Comparison of ENCODE assay signal across 11 mouse cellular contexts in the genomic region with DNA sequence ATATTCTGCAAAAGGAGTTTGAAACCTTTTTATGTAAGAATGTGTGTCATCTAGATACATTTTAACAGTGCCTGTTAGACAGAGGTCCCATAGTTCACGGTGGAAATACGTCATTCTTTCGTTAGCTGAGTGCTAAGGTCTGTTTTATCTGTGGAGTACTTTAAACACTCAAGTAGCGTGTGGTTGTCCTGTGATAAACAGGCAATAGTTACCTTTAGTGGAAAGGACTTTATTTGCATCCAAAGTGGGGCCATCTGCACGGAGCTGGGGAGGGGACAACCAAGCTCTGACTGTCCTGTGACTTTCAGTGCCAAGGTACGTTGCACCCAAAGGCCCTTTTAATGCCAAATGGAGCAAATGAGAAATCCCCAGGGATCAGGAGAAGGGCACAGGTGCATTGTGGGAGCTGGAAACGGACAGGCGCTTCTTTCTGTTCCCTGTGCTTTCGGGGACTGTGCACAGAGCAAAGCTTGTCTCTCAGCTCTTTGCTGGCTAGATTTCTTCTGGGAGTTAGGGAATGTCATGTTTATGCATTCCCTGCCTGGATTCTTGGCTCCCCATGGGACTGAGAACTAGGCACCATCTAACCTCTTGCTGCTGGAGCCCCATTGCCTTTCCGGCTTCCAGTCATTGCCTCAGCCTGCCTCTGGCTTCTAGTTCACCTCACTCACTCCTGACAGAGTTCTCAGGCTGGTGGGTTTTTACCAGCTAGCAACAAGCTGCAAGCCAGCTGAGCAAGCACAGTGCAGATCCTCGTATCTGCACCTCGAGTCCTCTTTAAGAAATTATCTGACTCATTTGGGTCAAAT. TPM values are rescaled to one million over a fixed set of nuclear protein-coding genes. Genes with fewer than 3 reads are reported as not detected.
DNase-seq lines count a peak whose midpoint lies in the region; ATAC-seq and TF ChIP-seq lines count a peak whose summit lies in the region.
"Had no signal": no experiment of that assay in that cellular context is flagged by ENCODE, and none has a peak within 500 bp of the region (broad histone marks: within the 10 kb centered on the region; RNA-seq: fewer than 3 reads in every experiment).

No protein-coding gene starts in this region.

- no peak for TF ChIP-seq CTCF in MEL (IDR thresholded peaks at IDR 0.05 in 2 of 3, conservative IDR thresholded peaks at IDR 0.05 in 1 of 3; ENCODE audit: control insufficient read depth in 1 of 3, insufficient read depth in 1 of 3, low read depth in 2 of 3, low read length in 3 of 3, poor library complexity in 1 of 3, severe bottlenecking in 1 of 3)

- ATAC-seq in kidney, embryonic 14.5 days (ENCODE audit: low FRiP score, low TSS enrichment) = no peak
- ATAC-seq in embryonic facial prominence, embryonic 14.5 days (ENCODE audit: low read depth) = no peak
- peak; percentile 21; the same call in 1 of the 2 replicates for ATAC-seq in lung, embryonic 16.5 days (ENCODE audit: low read depth)

- H3K36me3 ChIP-seq in kidney, embryonic 14.5 days (ENCODE audit: control insufficient read depth, insufficient read depth, low read length) = peaks cover 33% of the 10 kb centered on the region
- H3K36me3 ChIP-seq in MEL (ENCODE audit: control insufficient read depth in 1 of 2, insufficient read depth in 2 of 2, low read length in 2 of 2) = peaks cover 9% of the 10 kb centered on the region in 2 experiments
- H3K36me3 ChIP-seq in embryonic facial prominence, embryonic 14.5 days (ENCODE audit: control insufficient read depth, insufficient read depth, low read length) = peaks cover 26% of the 10 kb centered on the region
- H3K36me3 ChIP-seq in lung, embryonic 16.5 days (ENCODE audit: control insufficient read depth, insufficient read depth, low read length) = no peaks in the 10 kb centered on the region; the same call in 1 of the 2 replicates

- no peak overlapping the region for H3K9ac ChIP-seq in kidney, embryonic 14.5 days (ENCODE audit: low read depth, low read length)
- no peak overlapping the region for H3K9ac ChIP-seq in MEL (ENCODE audit: control insufficient read depth, low read depth, low read length, poor library complexity, severe bottlenecking)
- no peak overlapping the region for H3K9ac ChIP-seq in embryonic facial prominence, embryonic 14.5 days (ENCODE audit: low read depth, low read length)
- H3K9ac ChIP-seq in lung, embryonic 16.5 days (ENCODE audit: low read length) = no peak overlapping the region

- H3K4me3 ChIP-seq in kidney, embryonic 14.5 days (ENCODE audit: low read length) = no peak overlapping the region
- H3K4me3 ChIP-seq in MEL (ENCODE audit: control insufficient read depth in 1 of 2, insufficient read depth in 1 of 2, low read depth in 2 of 2, low read length in 2 of 2) = no peak overlapping the region
- no peak overlapping the region for H3K4me3 ChIP-seq in embryonic facial prominence, embryonic 14.5 days (ENCODE audit: low read depth, low read length)
- no peak overlapping the region for H3K4me3 ChIP-seq in lung, embryonic 16.5 days (ENCODE audit: low read length)

- no peaks in the 10 kb centered on the region for H3K79me2 ChIP-seq in MEL (ENCODE audit: control insufficient read depth, insufficient read depth, low read length, poor library complexity)

- no peak for TF ChIP-seq EP300 in MEL (IDR thresholded peaks at IDR 0.05; ENCODE audit: low read depth in 1 of 2, low read length in 2 of 2)

- no peak for TF ChIP-seq POLR2A in MEL (IDR thresholded peaks at IDR 0.05; ENCODE audit: control insufficient read depth in 1 of 2, insufficient read depth in 1 of 2, low read depth in 1 of 2, low read length in 2 of 2, poor library complexity in 1 of 2)

- no peak overlapping the region for H3K4me2 ChIP-seq in kidney, embryonic 14.5 days (replicated peaks; ENCODE audit: low read depth, low read length)
- H3K4me2 ChIP-seq in embryonic facial prominence, embryonic 14.5 days (ENCODE audit: low read depth, low read length) = no peak overlapping the region
- no peak overlapping the region for H3K4me2 ChIP-seq in lung, embryonic 16.5 days (ENCODE audit: low read depth, low read length)

- WGBS in kidney, embryonic 14.5 days = 73% methylated on average over 12 of the region's 12 CpGs
- WGBS in embryonic facial prominence, embryonic 14.5 days = 71% methylated on average over 12 of the region's 12 CpGs
- 55% methylated on average over 12 of the region's 12 CpGs for WGBS in lung, embryonic 16.5 days

- no peaks in the 10 kb centered on the region for H3K27me3 ChIP-seq in kidney, embryonic 14.5 days (ENCODE audit: control insufficient read depth, insufficient read depth, low read length)
- no peaks in the 10 kb centered on the region for H3K27me3 ChIP-seq in MEL (ENCODE audit: control insufficient read depth in 1 of 2, insufficient read depth in 2 of 2, low read length in 2 of 2)
- H3K27me3 ChIP-seq in embryonic facial prominence, embryonic 14.5 days (replicated peaks; ENCODE audit: control insufficient read depth, insufficient read depth, low read length) = no peaks in the 10 kb centered on the region
- H3K27me3 ChIP-seq in lung, embryonic 16.5 days (ENCODE audit: control insufficient read depth, insufficient read depth, low read depth, low read length) = no peaks in the 10 kb centered on the region

- no peak overlapping the region for H3K27ac ChIP-seq in kidney, embryonic 14.5 days (ENCODE audit: low read depth, low read length)
- H3K27ac ChIP-seq in MEL (ENCODE audit: control insufficient read depth, low read depth, low read length) = no peak overlapping the region; the same call in 1 of the 2 replicates
- peak overlapping the region; percentile 65; the same call in 1 of the 2 replicates for H3K27ac ChIP-seq in embryonic facial prominence, embryonic 14.5 days (replicated peaks; ENCODE audit: low read depth, low read length)
- peak overlapping the region; percentile 64 for H3K27ac ChIP-seq in lung, embryonic 16.5 days (ENCODE audit: low read length)

- no peaks in the 10 kb centered on the region for H3K9me3 ChIP-seq in kidney, embryonic 14.5 days (ENCODE audit: control insufficient read depth, low read length)
- H3K9me3 ChIP-seq in MEL (replicated peaks; ENCODE audit: insufficient read depth, low read length) = no peaks in the 10 kb centered on the region
- H3K9me3 ChIP-seq in embryonic facial prominence, embryonic 14.5 days (ENCODE audit: control insufficient read depth, low read length) = no peaks in the 10 kb centered on the region
- H3K9me3 ChIP-seq in lung, embryonic 16.5 days (ENCODE audit: control insufficient read depth, low read length) = no peaks in the 10 kb centered on the region

- H3K4me1 ChIP-seq in kidney, embryonic 14.5 days (ENCODE audit: control insufficient read depth, insufficient read depth, low read length) = peaks cover 22% of the 10 kb centered on the region
- H3K4me1 ChIP-seq in MEL (ENCODE audit: control insufficient read depth in 1 of 2, insufficient read depth in 2 of 2, low read length in 2 of 2) = peaks cover 8 to 12% of the 10 kb centered on the region in 2 experiments
- peaks cover 34% of the 10 kb centered on the region for H3K4me1 ChIP-seq in embryonic facial prominence, embryonic 14.5 days (ENCODE audit: control insufficient read depth, insufficient read depth, low read length)
- peaks cover 38% of the 10 kb centered on the region for H3K4me1 ChIP-seq in lung, embryonic 16.5 days (replicated peaks; ENCODE audit: control insufficient read depth, insufficient read depth, low read length)

- TF ChIP-seq RAD21 in MEL (IDR thresholded peaks at IDR 0.05; ENCODE audit: low read depth, low read length) = no peak

- DNase-seq in kidney, adult 11 months = peak; percentile 13
- DNase-seq in MEL (ENCODE audit: low read depth, low spot score) = peak; percentile 44
- DNase-seq in embryonic facial prominence, embryonic 14.5 days (ENCODE audit: low spot score) = no peak
- no peak for DNase-seq in layer of hippocampus, adult 9-11 months
- DNase-seq in right cerebral cortex, adult 18-20 months = no peak
- DNase-seq in urinary bladder, postnatal 10 days (ENCODE audit: low spot score) = no peak
- DNase-seq: adrenal gland, postnatal 36 days; layer of hippocampus, postnatal 36 days had no signal

TF ChIP-seq in MEL, 35 proteins besides CTCF, POLR2A, EP300 and RAD21:
- TF ChIP-seq ZC3H11A (IDR thresholded peaks at IDR 0.05; ENCODE audit: low read depth, low read length) (no peak), POLR2AphosphoS2 (IDR thresholded peaks at IDR 0.05; ENCODE audit: low read length) (no peak), ETS1 (IDR thresholded peaks at IDR 0.05; ENCODE audit: low read depth, low read length) (0 out of 2 replicates have a peak, but pooled peaks have one; percentile 23), SIN3A (IDR thresholded peaks at IDR 0.05; ENCODE audit: low read length) (peak; percentile 40; the same call in 1 of the 2 replicates), ELF1 (IDR thresholded peaks at IDR 0.05; ENCODE audit: low read depth, low read length) (no peak)

RNA-seq across cellular contexts. Expression of gene Ccni, which starts 56.1 kb away (rescaled TPM):
- 132 and 159 TPM in 2 replicates for polyA plus RNA-seq in kidney, embryonic 14.5 days (2014; fragmentation: Nextera tagmentation; extraction: Ambion mirVana)
- 33.4 and 45.1 TPM in 2 replicates for total RNA-seq in MEL (2012; rRNA removed)
- polyA plus RNA-seq in MEL (2012; ENCODE audit: insufficient read depth in 1 of 2, insufficient read length in 2 of 2, low read depth in 1 of 2, low replicate concordance in 2 of 2, missing spikeins in 1 of 2) = 100 to 1,000 TPM in 1 of 2 experiments, 10 to 100 TPM in 1; 83.2 to 199 TPM
- 121 and 126 TPM in 2 replicates for polyA plus RNA-seq in embryonic facial prominence, embryonic 14.5 days (2014; fragmentation: Nextera tagmentation; extraction: Ambion mirVana)
- 105 and 107 TPM in 2 replicates for polyA plus RNA-seq in lung, embryonic 16.5 days (2015; fragmentation: Nextera tagmentation; extraction: Ambion mirVana)

RNA-seq across cellular contexts. Expression of gene 2010109A12Rik, which starts 56.1 kb away (rescaled TPM):
- 1.1 and 1.4 TPM in 2 replicates for polyA plus RNA-seq in kidney, embryonic 14.5 days (2014; fragmentation: Nextera tagmentation; extraction: Ambion mirVana)
- total RNA-seq in MEL (2012; rRNA removed) = 0.23 and 0.29 TPM in 2 replicates
- polyA plus RNA-seq in MEL (2012; ENCODE audit: insufficient read depth in 1 of 2, insufficient read length in 2 of 2, low read depth in 1 of 2, low replicate concordance in 2 of 2, missing spikeins in 1 of 2) = under 1 TPM in 1 of 2 experiments, not detected in 1; 0.21 TPM
- polyA plus RNA-seq in embryonic facial prominence, embryonic 14.5 days (2014; fragmentation: Nextera tagmentation; extraction: Ambion mirVana) = 1.5 and 1.9 TPM in 2 replicates
- 1.9 and 3.5 TPM in 2 replicates for polyA plus RNA-seq in lung, embryonic 16.5 days (2015; fragmentation: Nextera tagmentation; extraction: Ambion mirVana)
- polyA plus RNA-seq: cortical plate, adult 2 months had no signal

RNA-seq across cellular contexts. Expression of gene Sept11, which starts 56.9 kb away (rescaled TPM):
- polyA plus RNA-seq in kidney, embryonic 14.5 days (2014; fragmentation: Nextera tagmentation; extraction: Ambion mirVana) = 131 and 224 TPM in 2 replicates
- total RNA-seq in MEL (2012; rRNA removed) = 34.9 and 46.7 TPM in 2 replicates
- polyA plus RNA-seq in MEL (2012; ENCODE audit: insufficient read depth in 1 of 2, insufficient read length in 2 of 2, low read depth in 1 of 2, low replicate concordance in 2 of 2, missing spikeins in 1 of 2) = 100 to 1,000 TPM in 1 of 2 experiments, 10 to 100 TPM in 1; 87.2 to 245 TPM
- polyA plus RNA-seq in embryonic facial prominence, embryonic 14.5 days (2014; fragmentation: Nextera tagmentation; extraction: Ambion mirVana) = 187 and 197 TPM in 2 replicates
- 142 and 157 TPM in 2 replicates for polyA plus RNA-seq in lung, embryonic 16.5 days (2015; fragmentation: Nextera tagmentation; extraction: Ambion mirVana)

Comparison
In these comparisons a context has a peak if more than half of its experiments do, and no peak if none do; other contexts are left out.
1. DNase-seq: peak in kidney, adult 11 months (single experiment) and MEL (single experiment); none in embryonic facial prominence, embryonic 14.5 days (single experiment), layer of hippocampus, adult 9-11 months (single experiment), right cerebral cortex, adult 18-20 months (single experiment) and urinary bladder, postnatal 10 days (single experiment).
2. H3K27ac ChIP-seq: peak in embryonic facial prominence, embryonic 14.5 days (single experiment) and lung, embryonic 16.5 days (single experiment); none in kidney, embryonic 14.5 days (single experiment) and MEL (single experiment).